Mouse (Mus musculus): ENCODE measurements at regions not wholly inside any gene's neighbourhood (a gene's known extent, or its start where the extent isn't known, plus 50 kb on each side); places are given as distances from the start of the nearest gene placed in this dataset.
A peak's percentile ranks its signal among the peaks of the same experiment; 100 is the strongest.

DNA sequence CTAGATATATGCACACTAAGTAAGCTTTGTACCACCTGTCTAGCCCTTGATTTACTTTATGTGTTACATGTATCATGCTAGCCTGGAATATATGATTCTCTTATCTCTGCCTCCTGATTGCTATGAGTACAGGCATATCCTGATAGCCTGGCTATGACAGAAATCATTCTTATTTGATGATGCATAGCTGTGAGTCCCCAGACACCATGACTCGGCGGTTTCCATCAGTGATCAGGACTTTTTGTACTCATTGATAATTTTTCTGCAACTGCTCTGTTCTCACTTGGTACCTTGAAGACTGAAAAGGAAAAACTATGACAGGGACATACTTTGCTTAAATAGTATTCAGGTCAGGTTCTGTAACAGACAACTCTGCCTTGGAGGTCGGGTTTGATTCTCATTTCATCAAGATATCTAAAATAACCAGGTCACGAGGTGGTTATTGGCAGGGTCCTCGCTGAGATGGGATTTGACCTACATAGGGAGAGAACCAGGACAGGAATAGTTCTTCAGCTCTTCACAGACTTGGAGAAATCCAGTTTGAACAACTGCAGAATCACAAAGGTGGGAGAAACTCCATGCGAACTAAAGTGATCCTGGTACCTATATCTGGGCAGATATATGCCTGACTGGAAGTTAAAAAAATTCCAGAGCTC lies 320.2 kb upstream of the Ubash3b start:
- DNase-seq (ENCODE audit: low spot score): no peak

DNA sequence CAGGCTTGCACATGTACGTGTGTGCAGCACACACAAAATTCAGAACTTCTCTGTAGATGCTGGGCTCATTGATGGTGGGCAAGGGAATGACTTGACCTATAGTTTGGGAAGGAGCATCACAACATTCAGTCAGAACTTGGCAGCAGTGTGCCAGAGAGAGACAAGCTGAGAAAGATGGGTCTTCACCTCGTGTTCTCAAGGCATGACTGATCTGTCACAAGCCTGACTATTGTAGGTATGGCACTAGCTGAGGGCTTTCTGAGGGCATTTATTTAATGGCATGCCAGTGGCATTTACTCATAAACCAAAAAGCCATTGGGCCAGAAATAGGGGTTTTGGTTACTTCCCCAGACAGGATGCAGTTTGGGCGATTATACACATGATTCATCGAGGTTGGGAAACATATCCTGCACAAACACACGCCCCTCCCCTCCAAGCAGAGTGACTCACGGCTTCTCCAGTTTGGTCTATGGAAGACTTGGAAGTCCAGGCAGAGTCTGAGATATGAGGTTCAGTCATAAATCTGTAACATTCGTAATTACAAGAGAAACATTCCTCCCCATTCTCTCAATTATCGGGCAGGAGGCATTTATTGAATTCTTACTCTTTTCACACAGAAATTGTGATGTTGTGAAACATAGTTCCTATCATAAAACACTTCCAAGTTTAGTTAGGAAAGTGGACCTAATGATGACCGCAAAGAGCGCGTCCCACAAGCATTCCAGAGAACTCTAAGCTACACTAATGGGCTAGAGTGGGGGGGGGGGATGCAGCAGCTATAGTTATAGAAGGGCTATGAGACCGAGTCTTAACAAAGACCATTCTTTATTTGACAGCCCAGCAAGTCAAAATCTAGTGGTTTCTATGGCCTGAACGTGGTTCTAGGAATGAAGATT lies 318.6 kb upstream of the Ubash3b start:
- DNase-seq (ENCODE audit: low spot score): peak; percentile 46

DNA sequence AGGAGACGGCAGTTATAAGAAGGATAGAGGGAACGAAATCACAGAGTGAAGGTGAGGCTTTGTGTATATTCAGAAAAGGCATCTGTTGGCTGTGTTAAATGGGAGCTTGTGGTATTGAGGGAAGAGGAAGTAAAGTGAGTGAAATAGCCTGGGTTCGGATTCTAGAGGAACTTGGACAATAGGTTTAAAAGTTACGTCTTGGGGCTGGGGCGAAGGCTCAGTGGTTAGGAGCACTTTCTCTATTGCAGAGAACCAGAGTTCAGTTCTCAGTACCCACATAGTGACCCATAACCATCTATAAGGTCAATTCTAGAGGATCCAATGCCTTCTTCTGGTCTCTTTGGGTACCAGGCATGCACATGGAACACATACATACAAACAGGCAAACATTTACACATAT lies 317.6 kb upstream of the Ubash3b start:
- DNase-seq (ENCODE audit: low spot score): no peak

DNA sequence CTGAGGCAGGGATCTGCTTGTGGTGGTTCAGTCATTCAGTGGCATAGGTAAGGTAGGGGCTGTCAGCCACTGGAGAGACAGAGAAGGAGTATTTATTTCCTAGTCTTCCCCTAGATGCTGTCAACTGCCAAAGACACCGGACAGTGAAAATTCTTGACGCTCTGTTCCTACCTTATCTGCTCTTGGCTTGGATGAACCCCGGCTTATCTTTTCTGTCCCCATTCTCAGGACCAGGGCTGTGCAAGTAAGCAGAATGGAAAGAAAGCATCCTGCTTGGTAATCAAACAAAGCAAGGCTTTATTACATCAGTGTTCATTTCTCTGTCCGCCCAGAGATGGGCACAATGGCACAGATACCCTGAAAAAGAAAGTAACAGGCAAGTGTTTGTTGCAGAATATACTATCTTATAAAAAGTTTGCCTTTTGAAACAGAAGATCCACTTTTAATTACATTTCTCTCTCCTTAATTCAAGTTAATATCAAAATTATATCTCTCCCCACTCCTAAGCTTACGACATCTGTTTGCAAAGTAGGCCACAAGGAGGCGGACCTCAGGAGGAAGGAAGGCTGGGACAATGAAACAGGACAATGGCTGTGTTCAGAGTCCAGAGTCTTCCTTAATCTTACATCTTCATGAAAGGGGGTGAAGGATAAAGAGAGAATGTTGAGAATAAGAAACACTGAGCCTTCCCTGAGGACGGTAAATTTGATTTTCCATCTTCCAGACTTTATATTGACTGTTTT lies 316.8 kb upstream of the Ubash3b start:
- DNase-seq (ENCODE audit: low spot score): no peak

DNA sequence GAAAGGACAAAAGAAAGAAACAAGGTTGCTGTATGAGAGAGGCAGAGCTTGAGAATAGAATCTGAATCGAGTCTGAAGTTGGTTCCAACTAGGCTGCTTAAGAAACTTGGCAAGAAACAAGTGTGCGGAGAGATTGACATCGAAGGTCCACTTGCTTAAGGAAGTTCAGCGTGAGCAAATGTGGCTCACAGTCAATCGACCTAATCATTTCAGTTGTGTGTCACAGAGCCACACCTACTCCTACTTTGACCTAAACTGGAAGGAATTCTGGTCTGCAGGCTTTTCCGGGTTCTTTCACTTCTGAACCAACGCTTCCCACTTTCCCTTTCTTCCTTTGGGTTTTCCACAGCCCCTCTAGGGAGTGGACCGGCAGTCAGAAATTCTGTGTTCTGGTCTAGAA lies 313.8 kb upstream of the Ubash3b start:
- DNase-seq (ENCODE audit: low spot score): no peak

DNA sequence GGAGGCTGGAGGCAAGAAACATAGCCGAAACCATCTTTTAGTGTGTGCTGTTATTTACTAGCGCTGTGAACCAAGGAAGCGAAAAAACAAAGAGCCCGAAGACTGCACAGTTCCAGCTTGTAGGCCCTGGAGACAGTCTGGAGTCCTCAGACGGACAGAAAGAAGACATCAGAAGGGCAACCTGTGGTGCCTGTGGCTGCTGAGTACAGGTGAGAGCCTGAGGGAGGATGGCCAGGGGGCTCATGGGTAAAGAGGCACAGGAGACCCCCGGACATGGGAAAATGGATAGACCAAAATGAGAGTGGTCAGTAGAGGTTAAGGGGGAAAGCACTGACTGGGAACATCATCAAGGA lies 313.4 kb upstream of the Ubash3b start:
- no peak for DNase-seq (ENCODE audit: low spot score)

DNA sequence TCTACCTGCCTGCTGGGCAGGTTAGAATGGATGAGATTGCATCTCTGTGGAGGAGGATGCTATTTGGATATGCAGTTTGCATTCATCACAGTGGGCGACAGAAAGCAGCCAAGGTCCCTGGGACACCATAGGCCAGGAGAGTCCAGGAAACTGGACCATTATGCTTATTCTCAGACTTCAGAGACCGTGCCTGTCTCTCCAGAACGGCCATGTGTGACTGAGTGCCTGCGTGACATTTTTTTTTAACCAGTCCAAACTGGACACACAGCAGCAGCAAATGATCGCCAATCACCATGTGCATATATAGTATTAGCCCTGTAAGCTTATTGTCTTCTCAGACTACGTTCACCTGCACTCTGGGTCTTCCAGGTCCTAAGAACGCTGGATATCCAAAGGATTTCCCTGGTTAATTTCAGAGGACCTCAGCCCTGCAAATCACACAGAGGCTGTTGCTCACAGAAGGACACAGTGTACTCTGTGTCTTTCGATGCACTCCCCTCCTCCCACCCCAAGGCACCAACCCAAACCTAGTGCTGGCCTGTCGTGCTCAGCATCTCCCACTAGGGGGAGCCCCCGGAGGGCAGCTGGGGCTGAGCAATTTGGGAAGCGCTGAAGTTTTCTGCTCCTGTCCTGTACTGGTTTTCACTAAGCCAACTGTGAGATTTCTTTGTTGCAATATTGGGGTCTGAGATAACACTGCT lies 312.9 kb upstream of the Ubash3b start:
- peak; percentile 78 for DNase-seq (ENCODE audit: low spot score)

DNA sequence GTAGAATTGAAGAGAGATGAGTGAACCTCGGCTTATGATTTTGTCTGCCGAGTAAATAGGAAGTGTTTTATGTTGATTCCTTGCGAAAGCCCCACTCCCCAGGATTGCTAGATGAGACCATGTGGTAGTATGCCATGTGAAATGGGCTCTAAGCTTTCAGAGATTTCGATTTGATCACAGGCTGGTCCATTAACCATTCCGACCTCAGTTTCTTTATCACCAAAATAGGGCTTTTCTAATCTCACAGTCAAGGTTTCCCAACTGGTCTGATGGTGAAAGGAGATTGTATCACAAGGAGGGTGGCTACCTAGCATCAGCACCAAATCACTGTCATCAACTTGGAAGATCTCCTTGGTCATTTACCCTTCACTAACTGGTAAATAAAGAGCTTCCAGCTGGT lies 312.0 kb upstream of the Ubash3b start:
- no peak for DNase-seq (ENCODE audit: low spot score)

DNA sequence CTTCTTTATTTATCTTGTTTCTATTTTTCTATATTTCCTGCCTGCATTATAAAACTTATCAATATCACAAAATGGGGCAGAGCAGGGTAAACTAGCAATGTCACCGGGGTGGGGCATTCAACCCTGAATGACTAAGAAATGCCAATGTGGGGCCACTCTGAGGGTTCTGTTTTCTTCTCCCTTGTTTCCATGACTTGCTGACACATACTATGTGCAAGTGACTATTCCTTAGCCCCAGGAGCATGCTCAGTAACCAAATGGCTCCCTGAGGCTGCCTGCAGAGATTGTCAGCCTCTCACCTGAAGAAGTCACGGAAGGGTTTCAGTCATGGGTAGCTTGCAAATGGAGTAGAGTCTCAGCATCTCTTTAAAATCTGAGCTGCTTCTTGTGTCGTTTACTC lies 309.8 kb upstream of the Ubash3b start:
- no peak for DNase-seq (ENCODE audit: low spot score)

DNA sequence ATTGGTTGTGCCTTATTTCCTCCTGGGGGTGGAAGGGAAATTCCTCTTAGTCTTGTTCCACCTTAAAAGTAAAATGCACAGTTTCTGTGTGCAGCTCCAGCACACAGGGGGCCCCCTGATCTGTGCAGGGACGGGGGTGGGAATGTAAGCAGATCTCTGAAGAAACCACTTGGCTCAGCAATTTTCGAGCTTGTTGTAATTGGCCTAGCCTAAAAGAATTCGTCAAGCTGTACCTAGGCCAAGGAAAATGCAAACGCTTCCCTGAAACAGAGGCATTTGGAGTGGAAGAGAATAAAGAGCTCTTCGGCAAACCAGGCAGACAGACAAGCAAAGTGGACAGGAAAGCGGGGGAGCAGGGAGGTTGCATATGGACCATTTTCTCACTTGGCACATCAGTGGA lies 308.5 kb upstream of the Ubash3b start:
- DNase-seq (ENCODE audit: low spot score): no peak

DNA sequence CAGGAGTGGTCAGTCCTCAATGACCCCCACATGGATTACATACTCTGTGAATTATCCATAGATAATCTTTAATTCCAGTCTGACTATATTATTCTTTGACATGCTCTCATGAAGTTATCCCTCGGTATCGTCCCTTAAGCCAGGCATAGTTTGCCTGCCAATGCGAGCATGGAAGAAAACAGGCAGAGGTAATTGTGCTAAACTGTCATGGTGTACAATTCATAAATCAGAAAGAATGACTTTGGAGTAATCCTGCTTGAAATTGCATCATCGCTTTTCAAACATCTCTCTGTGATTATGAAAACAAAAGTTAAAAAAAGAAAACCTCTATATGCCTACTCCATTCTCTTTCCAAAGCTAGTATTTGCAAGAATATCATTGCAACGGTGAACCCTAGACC lies 307.9 kb upstream of the Ubash3b start:
- DNase-seq (ENCODE audit: low spot score): no peak

DNA sequence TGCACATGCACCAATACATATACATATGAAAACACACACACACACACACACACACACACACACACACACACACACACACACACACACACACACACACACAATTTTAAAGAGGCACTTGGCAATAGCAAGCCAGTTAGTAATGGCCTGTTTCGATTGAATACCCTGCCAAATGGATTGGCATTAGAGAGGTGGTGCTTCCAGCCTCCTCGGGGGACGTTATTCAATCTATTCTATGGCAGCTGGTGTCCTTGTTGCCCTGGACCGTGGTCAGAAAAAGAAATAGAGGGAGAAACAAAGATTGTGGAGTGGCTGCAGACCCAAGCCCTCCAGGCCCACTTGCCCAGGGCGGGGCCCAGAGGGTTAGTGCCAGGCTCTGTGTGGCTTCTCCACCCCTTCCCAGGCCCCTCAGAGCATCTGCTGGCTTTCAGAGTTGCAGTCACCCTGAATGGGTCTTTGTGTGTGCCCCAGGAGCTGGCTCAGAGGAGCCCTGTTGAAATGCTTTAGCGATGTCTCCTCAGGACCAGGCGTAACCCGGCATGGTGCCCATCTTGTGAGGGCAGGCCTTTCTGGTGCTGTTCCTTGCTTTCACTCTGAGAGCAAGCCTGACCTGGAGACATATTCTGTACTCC lies 302.7 kb upstream of the Ubash3b start:
- peak; percentile 83 for DNase-seq (ENCODE audit: low spot score)

DNA sequence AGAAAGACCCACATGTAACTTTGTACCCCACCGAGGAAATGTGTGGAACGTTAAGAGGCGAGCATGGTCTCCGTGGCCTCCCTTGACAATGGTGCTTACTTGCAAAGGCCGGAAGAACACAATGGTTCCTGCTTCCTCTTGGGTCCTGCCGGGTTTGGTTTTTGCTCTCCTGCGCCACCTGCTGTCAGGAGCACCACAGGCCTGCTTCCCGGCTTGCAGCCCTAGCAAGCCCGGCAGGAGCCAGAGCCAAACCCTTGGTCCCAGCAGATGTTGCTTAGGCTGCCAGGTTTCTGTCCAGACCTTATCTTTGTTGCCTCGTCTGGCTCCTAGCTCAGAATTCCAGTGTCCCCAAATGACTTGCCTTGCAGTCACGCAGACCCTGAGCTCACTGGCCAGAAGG lies 300.2 kb upstream of the Ubash3b start:
- peak; percentile 92 for DNase-seq (ENCODE audit: low spot score)

DNA sequence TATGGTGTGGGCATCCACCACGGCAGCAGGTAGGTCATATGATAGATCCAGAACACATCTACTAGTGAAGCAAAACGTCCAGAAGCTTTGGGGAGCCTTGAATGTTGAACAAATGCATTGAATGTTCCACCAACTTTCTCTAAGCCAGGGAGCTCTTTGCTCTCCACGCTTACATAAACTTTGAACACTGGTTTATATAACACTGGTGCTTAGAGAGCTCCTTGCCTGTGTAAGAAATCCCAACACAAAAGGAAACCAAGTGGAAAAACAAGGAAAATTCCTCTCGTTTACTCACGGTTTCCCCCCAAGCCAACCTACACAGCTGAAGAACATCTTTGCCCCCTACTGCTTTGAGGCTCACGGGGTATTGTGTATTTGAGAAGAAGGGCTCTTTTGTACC lies 299.2 kb upstream of the Ubash3b start:
- DNase-seq (ENCODE audit: low spot score): no peak

DNA sequence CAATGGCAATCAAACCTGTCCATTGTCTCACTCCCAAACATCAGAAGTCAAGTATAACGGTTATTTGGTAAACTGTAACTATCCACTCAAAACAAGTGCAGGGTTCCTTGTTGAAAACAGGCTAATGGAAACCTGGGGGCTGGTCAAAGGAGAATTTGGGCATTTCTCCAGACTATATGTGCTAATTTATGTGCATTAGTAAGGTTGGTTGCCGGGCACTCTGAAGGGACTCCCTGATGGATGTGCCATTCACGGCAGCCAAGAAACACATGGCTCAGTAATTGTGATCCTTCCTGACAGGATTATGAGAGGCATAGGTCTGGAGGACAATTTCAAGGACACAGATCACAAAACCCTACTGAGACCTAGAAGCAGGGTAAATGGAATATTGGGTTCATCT lies 295.5 kb upstream of the Ubash3b start:
- no peak for DNase-seq (ENCODE audit: low spot score)

DNA sequence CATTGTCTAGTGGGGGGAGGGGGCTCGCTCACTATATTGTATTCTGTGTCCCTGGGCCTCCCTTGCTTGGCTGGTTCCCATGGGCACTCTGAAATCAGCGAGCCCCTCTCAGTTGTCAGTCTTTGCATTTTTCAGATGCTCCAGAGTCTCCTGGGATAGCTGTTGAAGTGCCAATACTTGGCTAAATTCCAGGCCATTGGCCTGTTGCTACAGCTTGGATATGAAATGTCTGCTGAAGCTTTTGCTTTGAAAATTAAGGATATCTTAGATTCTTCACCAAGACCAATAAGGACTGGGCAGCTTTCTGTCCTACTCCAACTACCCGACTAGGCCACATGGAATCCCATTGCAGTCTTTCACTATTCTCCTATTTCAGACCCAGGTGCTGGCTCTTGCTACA lies 290.2 kb upstream of the Ubash3b start:
- no peak for DNase-seq (ENCODE audit: low spot score)

DNA sequence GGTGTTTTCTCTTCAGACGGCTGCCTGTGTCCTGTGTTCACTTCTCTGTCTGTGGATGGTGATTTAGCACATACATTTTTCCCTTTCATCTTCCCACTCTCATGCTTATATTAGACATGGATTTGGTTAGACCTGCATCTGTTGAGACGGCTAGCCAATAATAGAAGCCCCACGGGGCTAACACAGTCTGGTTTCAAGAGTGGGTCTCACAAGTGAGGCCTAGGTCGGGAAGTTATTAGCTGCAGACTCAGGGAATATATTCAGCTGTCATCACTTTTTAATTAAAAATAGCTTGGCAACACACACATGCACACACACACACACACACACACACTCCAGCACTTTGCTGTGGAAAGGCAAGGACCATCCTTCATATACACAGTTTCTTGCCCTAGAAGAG lies 287.7 kb upstream of the Ubash3b start:
- no peak for DNase-seq (ENCODE audit: low spot score)

DNA sequence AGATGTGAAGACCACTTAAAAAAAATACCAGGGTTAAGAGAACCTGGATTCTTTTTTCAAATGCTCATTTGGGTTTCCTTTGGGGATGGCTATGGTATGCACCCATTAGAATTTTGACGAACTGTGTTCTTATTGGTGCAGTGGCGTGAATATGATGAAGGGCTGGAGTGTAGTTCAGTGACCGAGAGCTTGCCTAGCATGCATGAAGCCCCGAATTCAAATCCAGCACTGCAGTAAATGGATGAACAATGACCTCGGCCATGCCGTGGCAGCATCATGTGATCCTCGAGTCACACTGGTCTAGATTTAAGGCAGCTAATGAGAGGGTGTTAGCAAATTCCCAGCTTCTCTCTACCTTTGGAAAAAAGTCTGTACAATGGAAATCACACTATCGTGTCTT lies 286.4 kb upstream of the Ubash3b start:
- no peak for DNase-seq (ENCODE audit: low spot score)

DNA sequence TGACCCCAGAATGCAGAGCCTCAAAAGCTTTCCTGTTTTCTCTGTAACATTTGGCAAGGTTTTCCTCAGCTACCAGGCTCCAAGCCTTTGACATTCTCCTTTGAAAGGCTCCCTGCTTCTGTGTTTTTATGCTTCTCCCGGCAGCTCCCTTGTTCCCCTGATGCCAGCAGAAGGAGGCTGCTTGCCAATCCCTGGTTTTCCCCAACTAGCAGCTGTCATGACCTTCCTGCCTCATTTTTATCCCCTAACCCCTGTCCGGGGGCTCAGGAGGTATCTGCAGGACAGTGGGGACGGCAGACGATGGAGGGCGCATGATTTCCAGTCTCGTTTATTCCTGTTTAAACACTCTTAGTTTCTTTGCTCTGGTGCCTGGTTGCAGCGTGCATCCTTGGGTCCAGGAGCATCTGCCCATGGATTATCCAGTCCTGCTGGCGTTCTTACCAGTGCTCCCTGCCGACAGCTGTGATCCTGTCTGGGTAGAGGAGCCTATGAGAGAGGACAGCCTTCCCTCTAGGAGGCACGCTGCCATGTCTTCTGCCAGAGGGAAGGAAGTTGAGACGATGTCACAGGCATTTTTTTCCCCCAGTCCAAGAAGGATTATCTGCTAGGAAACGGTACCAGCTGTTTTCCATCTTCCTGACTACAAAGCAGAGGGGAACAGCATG lies 285.8 kb upstream of the Ubash3b start:
- DNase-seq (ENCODE audit: low spot score): no peak

DNA sequence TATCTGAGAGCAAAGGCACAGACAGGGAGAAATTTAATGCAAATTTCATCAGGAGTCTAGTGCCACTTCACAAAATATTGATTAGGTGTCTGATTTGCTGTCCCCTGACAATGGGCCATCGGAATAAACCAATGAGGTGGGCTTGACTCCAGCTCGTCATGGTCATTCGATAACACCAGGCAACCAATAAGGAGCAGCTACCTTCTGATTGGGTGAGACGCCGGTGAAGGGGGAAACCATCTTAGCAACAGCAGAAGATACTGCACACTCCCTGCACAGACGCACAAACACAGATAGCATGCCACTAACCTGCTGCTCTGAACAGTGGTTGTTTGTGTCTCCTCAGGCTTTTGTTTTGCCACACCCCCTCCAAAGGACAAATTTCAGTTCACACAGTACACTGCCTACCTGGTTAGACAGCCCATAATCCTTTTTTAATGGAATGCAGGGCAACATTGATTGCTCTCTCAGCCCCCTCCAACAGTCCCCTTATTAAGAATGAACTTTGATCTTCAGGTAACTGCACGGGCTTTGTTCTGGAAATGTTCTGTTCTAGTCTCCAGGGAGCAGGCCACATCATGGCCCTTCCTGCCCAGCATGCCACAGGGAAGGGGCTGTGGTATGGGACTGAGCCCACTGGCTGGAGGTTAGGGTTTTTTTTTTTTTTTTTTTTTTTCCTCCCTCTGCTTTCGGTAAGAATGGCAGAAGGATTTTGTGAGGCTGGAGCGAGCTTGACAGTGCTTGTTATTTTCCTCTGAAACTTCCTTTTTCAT lies 285.1 kb upstream of the Ubash3b start:
- no peak for DNase-seq (ENCODE audit: low spot score)

DNA sequence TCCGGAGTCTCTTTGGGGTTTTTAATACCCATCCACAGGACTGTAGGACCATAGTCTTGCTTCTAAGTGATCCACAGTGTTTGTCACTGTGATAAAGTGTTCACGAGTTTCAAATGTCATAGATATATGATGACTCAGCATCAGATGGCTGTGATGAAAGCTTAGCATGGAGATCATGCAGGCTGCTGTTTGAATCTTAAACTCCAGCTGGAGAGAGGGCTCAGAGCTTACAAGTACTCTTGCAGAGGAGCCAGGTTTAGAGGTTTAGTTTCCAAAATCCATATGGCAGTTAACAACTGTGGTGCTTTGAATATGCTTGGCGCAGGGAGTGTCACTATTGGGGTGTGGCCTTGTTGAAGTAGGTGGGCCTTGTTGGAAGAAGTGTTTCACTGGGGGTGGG lies 280.9 kb upstream of the Ubash3b start:
- no peak for DNase-seq (ENCODE audit: low spot score)

All from MN1 (cell line).